Mouse (Mus musculus) c-Kit-negative CD71-positive TER-119-positive erythroid progenitor cells, embryonic 14.5 days (primary cell): ENCODE measurements around the gene Gm11985.

Experiments used
- DNase-seq: peaks from one replicate; pipeline ENCODE4 v3.0.0-alpha.2; 2013; ENCODE audit warnings: low read depth, low spot score

Gm11985 gene

GRCm38 (mm10) chr11:7156427-7156826, 31.9 kb downstream of the Gm11985 start:
- no peak for DNase-seq

GRCm38 (mm10) chr11:7153081-7153480, 35.3 kb downstream of the Gm11985 start:
- DNase-seq: no peak

GRCm38 (mm10) chr11:7152371-7152770, 36.0 kb downstream of the Gm11985 start:
- no peak for DNase-seq

- DNase-seq: no peak
Observed at GRCm38 (mm10) chr11:7150511-7150910, 37.9 kb downstream of the Gm11985 start.

- DNase-seq: no peak
Observed at GRCm38 (mm10) chr11:7149471-7149870, 38.9 kb downstream of the Gm11985 start.

GRCm38 (mm10) chr11:7147945-7148344, 40.4 kb downstream of the Gm11985 start:
- no peak for DNase-seq

GRCm38 (mm10) chr11:7147536-7147935, 40.8 kb downstream of the Gm11985 start:
- DNase-seq: no peak

- DNase-seq: no peak
Observed at GRCm38 (mm10) chr11:7145221-7145620, 43.1 kb downstream of the Gm11985 start.

- DNase-seq: no peak
Observed at GRCm38 (mm10) chr11:7144369-7144768, 44.0 kb downstream of the Gm11985 start.

GRCm38 (mm10) chr11:7142725-7143124, 45.6 kb downstream of the Gm11985 start:
- DNase-seq: no peak

GRCm38 (mm10) chr11:7140449-7140848, 47.9 kb downstream of the Gm11985 start:
- DNase-seq: no peak

GRCm38 (mm10) chr11:7138370-7138769, 50.0 kb downstream of the Gm11985 start:
- DNase-seq: no peak

- DNase-seq: no peak
Observed at GRCm38 (mm10) chr11:7136246-7136855, 52.0 kb downstream of the Gm11985 start.

GRCm38 (mm10) chr11:7135763-7136162, 52.6 kb downstream of the Gm11985 start:
- no peak for DNase-seq

- no peak for DNase-seq
Observed at GRCm38 (mm10) chr11:7135301-7135700, 53.1 kb downstream of the Gm11985 start.

GRCm38 (mm10) chr11:7134319-7134718, 54.0 kb downstream of the Gm11985 start:
- no peak for DNase-seq

GRCm38 (mm10) chr11:7133736-7134135, 54.6 kb downstream of the Gm11985 start:
- no peak for DNase-seq
